Mouse (Mus musculus) A20 (cell line): ENCODE results near the gene Mettl24.
"Not testable (repeated sequence)": the region's sequence is repeated elsewhere in the genome, so short reads cannot be mapped to it uniquely, and the experiment has no call there.

Experiments
- DNase-seq: peaks from one replicate; pipeline ENCODE4 v3.0.0-alpha.2; 2011; ENCODE audit warnings: low read depth, low spot score

The Mettl24 gene

GRCm38 (mm10) chr10:40806221-40806620, 123.1 kb downstream of the Mettl24 start:
- DNase-seq: no peak

GRCm38 (mm10) chr10:40809411-40809910, 126.4 kb downstream of the Mettl24 start:
- not testable (repeated sequence) for DNase-seq

GRCm38 (mm10) chr10:40813627-40814026, 130.5 kb downstream of the Mettl24 start:
- DNase-seq: peak; percentile 44

GRCm38 (mm10) chr10:40816471-40816870, 133.4 kb downstream of the Mettl24 start:
- DNase-seq: no peak

- no peak for DNase-seq
Observed at GRCm38 (mm10) chr10:40825952-40826351, 142.9 kb downstream of the Mettl24 start.

- no peak for DNase-seq
Observed at GRCm38 (mm10) chr10:40827706-40828105, 144.6 kb downstream of the Mettl24 start.

GRCm38 (mm10) chr10:40830312-40830711, 147.2 kb downstream of the Mettl24 start:
- no peak for DNase-seq

GRCm38 (mm10) chr10:40831267-40831666, 148.2 kb downstream of the Mettl24 start:
- no peak for DNase-seq

- no peak for DNase-seq
Observed at GRCm38 (mm10) chr10:40840086-40840485, 157.0 kb downstream of the Mettl24 start.

- no peak for DNase-seq
Observed at GRCm38 (mm10) chr10:40843841-40844240, 160.8 kb downstream of the Mettl24 start.

GRCm38 (mm10) chr10:40844546-40844945, 161.5 kb downstream of the Mettl24 start:
- no peak for DNase-seq

- no peak for DNase-seq
Observed at GRCm38 (mm10) chr10:40845626-40846025, 162.5 kb downstream of the Mettl24 start.

- peak; percentile 12 for DNase-seq
Observed at GRCm38 (mm10) chr10:40847176-40847874, 164.2 kb downstream of the Mettl24 start.

GRCm38 (mm10) chr10:40850644-40851043, 167.6 kb downstream of the Mettl24 start:
- no peak for DNase-seq

- DNase-seq: no peak
Observed at GRCm38 (mm10) chr10:40851138-40851537, 168.1 kb downstream of the Mettl24 start.

- no peak for DNase-seq
Observed at GRCm38 (mm10) chr10:40855616-40856015, 172.5 kb downstream of the Mettl24 start.

GRCm38 (mm10) chr10:40856703-40857102, 173.6 kb downstream of the Mettl24 start:
- DNase-seq: no peak

- no peak for DNase-seq
Observed at GRCm38 (mm10) chr10:40857599-40857998, 174.5 kb downstream of the Mettl24 start.
